Mouse (Mus musculus) embryonic facial prominence, embryonic 15.5 days (tissue): ENCODE data around the gene Rsad2. TPM values are rescaled to one million over a fixed set of nuclear protein-coding genes. Genes with fewer than 3 reads are reported as not detected.
A peak's percentile ranks its signal among the peaks of the same experiment; 100 is the strongest.

Experiments
- ATAC-seq: fragments of 200-750 bp; cut with Nextera tagmentation; 2 replicates; pipeline ENCODE4 v1.8.0; 2017; ENCODE audit warnings: low read depth, moderate TSS enrichment; ENCODE audit not compliant: insufficient number of reproducible peaks, low FRiP score, low TSS enrichment
- H3K27ac ChIP-seq: fragments of 300-500 bp; sonication (generic); replicated peaks from 2 replicates; pipeline ENCODE4 v1.5.1; 2015; ENCODE audit warnings: mild to moderate bottlenecking, inconsistent platforms
- H3K27me3 ChIP-seq: fragments of 300-500 bp; sonication (generic); 2 replicates; pipeline ENCODE4 v1.6.1; 2015; ENCODE audit warnings: inconsistent platforms
- H3K36me3 ChIP-seq: fragments of 300-500 bp; sonication (generic); 2 replicates; pipeline ENCODE4 v1.6.1; 2015; ENCODE audit warnings: mild to moderate bottlenecking, inconsistent platforms
- H3K4me1 ChIP-seq: fragments of 300-500 bp; sonication (generic); 2 replicates; pipeline ENCODE4 v1.6.1; 2015; ENCODE audit warnings: inconsistent platforms
- H3K4me2 ChIP-seq: fragments of 300-500 bp; sonication (generic); replicated peaks from 2 replicates; pipeline ENCODE4 v1.6.1; 2015; ENCODE audit warnings: mild to moderate bottlenecking, inconsistent platforms
- H3K4me3 ChIP-seq: fragments of 300-500 bp; sonication (generic); replicated peaks from 2 replicates; pipeline ENCODE4 v1.5.1; 2015; ENCODE audit warnings: mild to moderate bottlenecking, inconsistent platforms
- H3K9ac ChIP-seq: fragments of 300-500 bp; sonication (generic); 2 replicates; pipeline ENCODE4 v1.6.1; 2015; ENCODE audit warnings: inconsistent platforms
- H3K9me3 ChIP-seq: fragments of 300-500 bp; sonication (generic); replicated peaks from 2 replicates; pipeline ENCODE4 v1.6.1; 2016; ENCODE audit warnings: inconsistent platforms
- WGBS: fragments of 180-500 bp; shearing (Covaris S2); methylation state at CpG from one replicate; pipeline ENCODE4 v1.1.7; 2015; 5-methylcytosine and 5-hydroxymethylcytosine counted together
- microRNA-seq: library from miRNA; unstranded; fragments of <30 nt; microRNA quantifications from one replicate; pipeline ENCODE4, GENCODE M21; 2016; ENCODE audit warnings: borderline number of aligned reads
- polyA plus RNA-seq: library from polyadenylated mRNA; unstranded; fragments of >200 nt; fragmentation: Nextera tagmentation; extraction: Ambion mirVana; gene quantifications from 2 replicates; pipeline ENCODE4 v1.2.1, GENCODE M21; 2015

Rsad2 gene
- polyA plus RNA-seq, 1 experiment from 2014 or later: 1.5 TPM

DNA sequence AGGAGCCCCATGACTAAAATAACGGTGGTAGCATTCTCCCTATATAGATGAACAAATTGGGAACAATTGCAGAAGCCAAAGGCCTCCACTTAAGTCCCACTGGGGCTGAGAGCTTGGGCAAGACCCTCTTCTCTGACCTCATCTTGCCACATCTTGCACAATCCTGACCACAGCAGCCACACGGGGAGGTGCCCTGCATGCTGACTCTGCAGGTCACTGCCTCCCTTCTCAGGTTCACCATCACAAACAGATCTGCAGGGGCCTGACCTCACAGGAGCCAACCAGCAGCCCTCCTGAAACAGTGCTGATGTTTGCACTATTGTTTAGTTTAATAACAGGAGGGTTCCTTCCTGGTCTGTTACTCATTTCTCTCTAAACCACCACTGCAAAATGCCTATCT is 57.7 kb downstream of the Rsad2 start:
- H3K27me3 ChIP-seq: no peaks in the 10 kb centered on the region
- no peak overlapping the region for H3K4me3 ChIP-seq
- no peak overlapping the region for H3K9ac ChIP-seq
- WGBS: 39% methylated on average over 2 of the region's 2 CpGs
- 0 out of 2 replicates have a peak, but pooled peaks cover 6% of the 10 kb centered on the region for H3K36me3 ChIP-seq
- no peak overlapping the region for H3K4me2 ChIP-seq
- peaks cover 46% of the 10 kb centered on the region for H3K4me1 ChIP-seq
- ATAC-seq: no peak
- H3K9me3 ChIP-seq: no peaks in the 10 kb centered on the region
- no peak overlapping the region for H3K27ac ChIP-seq

DNA sequence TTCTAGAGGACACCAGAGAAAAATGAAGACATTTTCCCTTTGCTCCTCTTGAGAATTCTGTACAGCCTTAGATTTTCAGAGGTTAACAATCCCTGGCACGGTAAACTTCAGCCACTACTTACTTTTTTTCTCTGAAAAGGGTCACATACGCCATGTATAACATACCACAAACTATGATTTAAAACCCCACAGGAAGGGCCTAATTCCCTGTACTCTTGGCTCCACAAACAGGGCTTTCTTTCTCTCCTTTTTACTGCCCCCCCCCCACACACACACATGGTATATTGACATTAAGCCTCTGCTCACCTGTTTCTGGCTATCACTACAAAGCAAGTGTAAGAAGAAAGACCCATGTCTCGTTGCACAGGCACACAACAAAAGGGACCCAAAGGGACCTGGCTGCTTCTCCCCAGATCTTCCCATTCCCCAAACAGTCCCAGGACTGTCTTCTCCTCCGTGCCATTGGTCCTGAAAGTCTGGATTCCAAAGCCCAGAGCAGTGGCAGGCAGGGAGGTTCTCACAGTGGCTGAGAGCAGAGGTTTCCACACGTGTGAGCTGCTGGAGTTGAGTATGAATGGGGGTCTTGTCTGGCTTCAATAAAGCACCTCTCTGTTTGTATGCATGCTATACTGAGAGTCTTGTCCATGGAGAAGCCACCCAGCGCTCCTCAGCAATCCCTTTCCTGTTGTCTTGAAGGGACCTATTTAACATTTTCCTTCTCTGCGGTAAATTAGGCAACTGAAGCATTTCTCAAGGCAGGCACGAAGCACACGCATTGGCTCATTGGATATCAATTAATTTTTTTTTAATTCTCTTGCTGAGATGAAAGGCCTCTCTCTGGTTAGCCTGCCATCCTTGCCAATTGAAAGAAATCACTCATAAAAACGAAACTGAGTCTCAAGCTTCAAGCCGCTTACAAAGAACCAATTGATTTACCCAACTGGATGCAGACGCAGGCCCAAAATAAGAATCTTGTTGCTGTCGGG is 61.5 kb downstream of the Rsad2 start:
- H3K4me3 ChIP-seq: no peak overlapping the region
- no peaks in the 10 kb centered on the region for H3K9me3 ChIP-seq
- H3K4me1 ChIP-seq: peaks cover 26% of the 10 kb centered on the region
- no peak overlapping the region for H3K9ac ChIP-seq
- 0 out of 2 replicates have a peak overlapping the region, but pooled peaks have one; percentile 17 for H3K4me2 ChIP-seq
- H3K27ac ChIP-seq: peak overlapping the region; percentile 77
- H3K36me3 ChIP-seq: no peaks in the 10 kb centered on the region
- WGBS: 43% methylated on average over 13 of the region's 13 CpGs
- peak; percentile 65; the same call in 1 of the 2 replicates for ATAC-seq
- no peaks in the 10 kb centered on the region for H3K27me3 ChIP-seq

DNA sequence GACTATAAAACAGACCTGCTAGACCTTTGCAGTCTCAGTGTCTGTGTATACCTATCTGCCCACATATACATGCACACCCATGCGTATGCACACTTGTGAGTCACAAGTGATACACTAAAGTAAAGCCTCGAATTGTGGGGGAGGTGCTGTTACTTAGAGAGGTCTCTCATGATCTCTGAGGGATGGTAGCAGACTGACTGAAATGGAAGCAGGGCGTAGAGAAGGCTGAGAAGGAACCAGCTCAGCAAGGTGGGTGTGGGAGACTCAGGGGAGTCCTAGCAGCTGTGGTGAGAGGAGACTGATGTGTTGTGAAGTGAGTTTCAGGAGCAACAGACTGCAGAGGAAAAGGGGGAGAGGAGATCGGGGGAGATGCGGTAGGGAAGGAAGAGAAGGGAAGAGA is 63.0 kb downstream of the Rsad2 start:
- WGBS: 76% methylated on average over 5 of the region's 5 CpGs
- Histone ChIP-seq H3K9ac (no peak overlapping the region), H3K4me1 (peaks cover 26% of the 10 kb centered on the region), H3K36me3 (peaks cover 11% of the 10 kb centered on the region; the same call in 1 of the 2 replicates), H3K9me3 (no peaks in the 10 kb centered on the region), H3K27ac (no peak overlapping the region), H3K27me3 (no peaks in the 10 kb centered on the region), H3K4me3 (no peak overlapping the region), H3K4me2 (no peak overlapping the region)
- ATAC-seq: no peak

Small RNA genes within 50 kb of the gene (microRNA-seq; reads per million reads assigned to microRNA genes)
- 19.1 reads per million, percentile 36 among the genes with 10 or more reads in this experiment for gene Mir6538

Other genes starting within 250 kb of the Rsad2 start
- 38.7 and 40.0 TPM in 2 replicates for gene Rnf144a, start 41.2 kb downstream of the Rsad2 start, polyA plus RNA-seq
- gene Cmpk2, start 12.8 kb upstream of the Rsad2 start, polyA plus RNA-seq: 7.5 and 8.8 TPM in 2 replicates